In genomic region chr9:44767101-44768028, GRCm38 (mm10) we compare ENCODE assay signal across 8 mouse cellular contexts. TPM values are rescaled to one million over a fixed set of nuclear protein-coding genes. Genes with fewer than 3 reads are reported as not detected.
A peak's percentile ranks its signal among the peaks of the same experiment; 100 is the strongest.
DNase-seq lines count a peak whose midpoint lies in the region; ATAC-seq and TF ChIP-seq lines count a peak whose summit lies in the region.

Gene Arcn1 (minus strand): TSS chr9:44767845.
Gene Ift46 (plus strand): TSS chr9:44767908.

- H3K27me3 ChIP-seq in embryonic facial prominence, embryonic 13.5 days, result no peaks in the 10 kb centered on the region
- no peaks in the 10 kb centered on the region for H3K27me3 ChIP-seq in heart, adult 2 months (ENCODE audit: control insufficient read depth, insufficient read depth, low read length)
- no peaks in the 10 kb centered on the region for H3K27me3 ChIP-seq in limb, embryonic 13.5 days
- no peaks in the 10 kb centered on the region for H3K27me3 ChIP-seq in midbrain, embryonic 16.5 days (ENCODE audit: control insufficient read depth, insufficient read depth, low read depth, low read length)

- H3K27ac ChIP-seq in embryonic facial prominence, embryonic 13.5 days, result peak within 1 kb of the TSS; percentile 97
- peak within 1 kb of the TSS; percentile 98 for H3K27ac ChIP-seq in heart, adult 2 months
- H3K27ac ChIP-seq in limb, embryonic 13.5 days, result peak within 1 kb of the TSS; percentile 96
- H3K27ac ChIP-seq in midbrain, embryonic 16.5 days (ENCODE audit: low read length), result peak within 1 kb of the TSS; percentile 95

- under 1% methylated on average over 68 of the region's 82 CpGs for WGBS in embryonic facial prominence, embryonic 13.5 days
- 1% methylated on average over 82 of the region's 82 CpGs for WGBS in heart, adult 2 months
- WGBS in limb, embryonic 13.5 days, result under 1% methylated on average over 59 of the region's 82 CpGs
- WGBS in midbrain, embryonic 16.5 days, result under 1% methylated on average over 81 of the region's 82 CpGs

- H3K4me3 ChIP-seq in embryonic facial prominence, embryonic 13.5 days, result peak within 1 kb of the TSS; percentile 98
- H3K4me3 ChIP-seq in heart, adult 2 months, result peak within 1 kb of the TSS; percentile 99
- H3K4me3 ChIP-seq in limb, embryonic 13.5 days, result peak within 1 kb of the TSS; percentile 96
- H3K4me3 ChIP-seq in midbrain, embryonic 16.5 days (ENCODE audit: low read depth, low read length), result peak within 1 kb of the TSS; percentile 93

- peaks cover 13% of the 10 kb centered on the region for H3K4me1 ChIP-seq in embryonic facial prominence, embryonic 13.5 days
- H3K4me1 ChIP-seq in heart, adult 2 months (ENCODE audit: control insufficient read depth, insufficient read depth, low read length), result peaks cover 13% of the 10 kb centered on the region
- peaks cover 19% of the 10 kb centered on the region for H3K4me1 ChIP-seq in limb, embryonic 13.5 days
- H3K4me1 ChIP-seq in midbrain, embryonic 16.5 days (ENCODE audit: control insufficient read depth, insufficient read depth, low read length), result peaks cover 22% of the 10 kb centered on the region

- TF ChIP-seq POLR2A in heart, adult 2 months (IDR thresholded peaks at IDR 0.05; ENCODE audit: insufficient read depth, low read depth, low read length), result peak; percentile 83

- H3K9me3 ChIP-seq in embryonic facial prominence, embryonic 13.5 days, result no peaks in the 10 kb centered on the region
- H3K9me3 ChIP-seq in limb, embryonic 13.5 days, result no peaks in the 10 kb centered on the region
- H3K9me3 ChIP-seq in midbrain, embryonic 16.5 days (replicated peaks; ENCODE audit: control insufficient read depth, low read length, poor library complexity, severe bottlenecking), result no peaks in the 10 kb centered on the region

- peak within 1 kb of the TSS; percentile 99 for H3K9ac ChIP-seq in embryonic facial prominence, embryonic 13.5 days
- peak within 1 kb of the TSS; percentile 97 for H3K9ac ChIP-seq in heart, adult 2 months (ENCODE audit: low read depth, low read length)
- H3K9ac ChIP-seq in limb, embryonic 13.5 days, result peak within 1 kb of the TSS; percentile 97
- H3K9ac ChIP-seq in midbrain, embryonic 16.5 days (ENCODE audit: low read depth, low read length), result peak within 1 kb of the TSS; percentile 94

- ATAC-seq in embryonic facial prominence, embryonic 13.5 days (ENCODE audit: insufficient number of reproducible peaks, insufficient read depth, low FRiP score, low TSS enrichment, low read depth), result peak; percentile 77
- peak; percentile 93 for ATAC-seq in limb, embryonic 13.5 days (ENCODE audit: low FRiP score, low read depth)
- ATAC-seq in midbrain, embryonic 16.5 days, result peak; percentile 94

- no peaks in the 10 kb centered on the region for H3K36me3 ChIP-seq in embryonic facial prominence, embryonic 13.5 days
- H3K36me3 ChIP-seq in heart, adult 2 months (ENCODE audit: control insufficient read depth, insufficient read depth, low read length), result peaks cover 21% of the 10 kb centered on the region
- H3K36me3 ChIP-seq in limb, embryonic 13.5 days, result no peaks in the 10 kb centered on the region
- no peaks in the 10 kb centered on the region for H3K36me3 ChIP-seq in midbrain, embryonic 16.5 days (ENCODE audit: control insufficient read depth, insufficient read depth, low read length)

- peak within 1 kb of the TSS; percentile 62 for H3K4me2 ChIP-seq in embryonic facial prominence, embryonic 13.5 days
- H3K4me2 ChIP-seq in limb, embryonic 13.5 days (replicated peaks), result peak within 1 kb of the TSS; percentile 77
- peak within 1 kb of the TSS; percentile 82 for H3K4me2 ChIP-seq in midbrain, embryonic 16.5 days (ENCODE audit: low read length)

- TF ChIP-seq CTCF in heart, adult 2 months (IDR thresholded peaks at IDR 0.05), result no peak

- intact Hi-C loops in heart, adult 2 months (cut with DNase I), result loop anchor here (2.0 to 5.0 kb wide), 2 partner anchors 35 to 110 kb away; no protein-coding TSS in a partner anchor

- H3K79me2 ChIP-seq in heart, adult 2 months (replicated peaks; ENCODE audit: control insufficient read depth, insufficient read depth, low read length), result peaks cover 4% of the 10 kb centered on the region

- 0 out of 2 replicates have a peak, but pooled peaks have one; percentile 43 for TF ChIP-seq EP300 in heart, adult 2 months (IDR thresholded peaks at IDR 0.05; ENCODE audit: insufficient read depth, low read depth, low read length)

- DNase-seq in 3134 (ENCODE audit: extremely low read depth, insufficient read length, low spot score), result peak; percentile 90
- DNase-seq in adrenal gland, postnatal 36 days, result peak; percentile 87
- DNase-seq in heart, adult 2 months, result peak; percentile 89 to 91
- DNase-seq in kidney, adult 8-10 months, result peak; percentile 73 to 78
- peak; percentile 86 to 87 for DNase-seq in spleen, postnatal 10 days (ENCODE audit: low spot score in 2 of 2)

RNA-seq across cellular contexts. Expression of gene Arcn1, which starts in this region (rescaled TPM):
- 100 to 1,000 TPM; 173 to 185 TPM for total RNA-seq in adrenal gland, postnatal 36 days (2021)
- 192 and 213 TPM in 2 replicates for polyA plus RNA-seq in embryonic facial prominence, embryonic 13.5 days (2015; fragmentation: Nextera tagmentation; extraction: Ambion mirVana)
- total RNA-seq in heart, adult 2 months (2021), result 10 to 100 TPM; 78.6 to 93.9 TPM
- 28.2 and 57.5 TPM in 2 replicates for polyA plus RNA-seq in heart, adult 2 months (2012; rRNA removed)
- 207 and 225 TPM in 2 replicates for polyA plus RNA-seq in limb, embryonic 13.5 days (2015; fragmentation: Nextera tagmentation; extraction: Ambion mirVana)
- polyA plus RNA-seq in midbrain, embryonic 16.5 days (2015; fragmentation: Nextera tagmentation; extraction: Ambion mirVana), result 140 and 146 TPM in 2 replicates

RNA-seq across cellular contexts. Expression of gene Ift46, which starts in this region (rescaled TPM):
- 10 to 100 TPM; 68.9 to 97.6 TPM for total RNA-seq in adrenal gland, postnatal 36 days (2021)
- 137 and 149 TPM in 2 replicates for polyA plus RNA-seq in embryonic facial prominence, embryonic 13.5 days (2015; fragmentation: Nextera tagmentation; extraction: Ambion mirVana)
- 10 to 100 TPM; 22.7 to 27.8 TPM for total RNA-seq in heart, adult 2 months (2021)
- polyA plus RNA-seq in heart, adult 2 months (2012; rRNA removed), result 28.3 and 36.1 TPM in 2 replicates
- polyA plus RNA-seq in limb, embryonic 13.5 days (2015; fragmentation: Nextera tagmentation; extraction: Ambion mirVana), result 146 and 152 TPM in 2 replicates
- polyA plus RNA-seq in midbrain, embryonic 16.5 days (2015; fragmentation: Nextera tagmentation; extraction: Ambion mirVana), result 188 and 193 TPM in 2 replicates

Comparison
In these comparisons a context has a peak if more than half of its experiments do, and no peak if none do; other contexts are left out.
1. Peak in every context shown above with its lines: DNase-seq, ATAC-seq, H3K4me3 ChIP-seq and H3K27ac ChIP-seq.